Mouse (Mus musculus): ENCODE measurements around the gene Rhobtb1.

- TF ChIP-seq CTCF (IDR thresholded peaks at IDR 0.05; ENCODE audit: low read depth, low read length): no peak
- no peak for TF ChIP-seq POLR2A (IDR thresholded peaks at IDR 0.05; ENCODE audit: borderline replicate concordance, low read depth, low read length)
Observed at GRCm38 (mm10) chr10:69101988-69102387, 49.2 kb upstream of the Rhobtb1 start.
